Mouse (Mus musculus) spleen, adult 2 months (tissue): ENCODE measurements around the gene Faf1.

Experiments
- CTCF ChIP-seq: fragments of 200-500 bp; IDR thresholded peaks from 2 replicates; pipeline ENCODE4 v1.5.1; 2011; ENCODE audit warnings: mild to moderate bottlenecking, inconsistent platforms; ENCODE audit not compliant: insufficient read depth, insufficient read length, insufficient replicate concordance; ENCODE audit errors: extremely low read depth
- POLR2A ChIP-seq: fragments of 200-500 bp; IDR thresholded peaks from 2 replicates; pipeline ENCODE4 v1.6.1; 2011; ENCODE audit warnings: low read depth, low read length, inconsistent platforms

GRCm38 (mm10) chr4:109929058-109929457 lies 252.7 kb downstream of the Faf1 start:
- TF ChIP-seq CTCF (no peak), POLR2A (no peak)
